Mouse (Mus musculus) forebrain, embryonic 10.5 days (tissue): ENCODE results near the gene 2410131K14Rik. TPM values are rescaled to one million over a fixed set of nuclear protein-coding genes. Genes with fewer than 3 reads are reported as not detected.

Experiments used
- DNase-seq: peaks from one replicate; pipeline ENCODE4 v3.0.0-alpha.2; 2017; ENCODE audit warnings: low spot score; ENCODE audit errors: extremely low spot score
- H3K27ac ChIP-seq: fragments of 300-500 bp; sonication (generic); 2 replicates; pipeline ENCODE4 v1.5.1; 2016; ENCODE audit warnings: mild to moderate bottlenecking
- H3K27me3 ChIP-seq: fragments of 300-500 bp; sonication (generic); 2 replicates; pipeline ENCODE4 v1.6.1; 2016; ENCODE audit warnings: mild to moderate bottlenecking; ENCODE audit not compliant: poor library complexity, severe bottlenecking
- H3K36me3 ChIP-seq: fragments of 300-500 bp; sonication (generic); replicated peaks from 2 replicates; pipeline ENCODE4 v1.6.1; 2016; ENCODE audit warnings: mild to moderate bottlenecking, moderate library complexity
- H3K4me1 ChIP-seq: fragments of 300-500 bp; sonication (generic); 2 replicates; pipeline ENCODE4 v1.6.1; 2016
- H3K4me3 ChIP-seq: fragments of 300-500 bp; sonication (generic); 2 replicates; pipeline ENCODE4 v1.5.1; 2016; ENCODE audit warnings: mild to moderate bottlenecking, moderate library complexity
- H3K9me3 ChIP-seq: fragments of 300-500 bp; sonication (generic); 2 replicates; pipeline ENCODE4 v1.6.1; 2016; ENCODE audit warnings: mild to moderate bottlenecking, moderate library complexity
- WGBS: fragments of 180-500 bp; shearing (Covaris S2); methylation state at CpG from one replicate; pipeline ENCODE4 v1.1.7; 2016; 5-methylcytosine and 5-hydroxymethylcytosine counted together
- polyA plus RNA-seq: library from polyadenylated mRNA; unstranded; fragments of >200 nt; fragmentation: Nextera tagmentation; extraction: Ambion mirVana; gene quantifications from 2 replicates; pipeline ENCODE4 v1.2.1, GENCODE M21; 2016

Gene 2410131K14Rik
- polyA plus RNA-seq: 11.1 and 12.1 TPM in 2 replicates

GRCm38 (mm10) chr5:118244606-118245443, at the start of gene 2410131K14Rik, which contains the start of gene Rnft2:
2410131K14Rik (plus strand) TSS chr5:118245227.
Rnft2 (minus strand) TSS chr5:118245116.
- H3K4me1 ChIP-seq: peaks cover 25% of the 10 kb centered on the region
- peak within 1 kb of the TSS; percentile 86 for H3K27ac ChIP-seq
- H3K4me3 ChIP-seq: peak within 1 kb of the TSS; percentile 68
- under 1% methylated on average over 68 of the region's 68 CpGs for WGBS
- no peaks in the 10 kb centered on the region for H3K27me3 ChIP-seq
- peak; percentile 100 for DNase-seq
- peaks cover 41% of the 10 kb centered on the region for H3K36me3 ChIP-seq
- no peaks in the 10 kb centered on the region for H3K9me3 ChIP-seq

GRCm38 (mm10) chr5:118197421-118197820, 47.6 kb upstream of the 2410131K14Rik start:
- no peaks in the 10 kb centered on the region for H3K9me3 ChIP-seq
- 80% methylated on average over 13 of the region's 13 CpGs for WGBS
- H3K27me3 ChIP-seq: peaks cover 17% of the 10 kb centered on the region
- no peaks in the 10 kb centered on the region; the same call in 1 of the 2 replicates for H3K36me3 ChIP-seq
- DNase-seq: no peak
- no peak overlapping the region for H3K27ac ChIP-seq
- no peak overlapping the region for H3K4me3 ChIP-seq
- H3K4me1 ChIP-seq: peaks cover 17% of the 10 kb centered on the region

GRCm38 (mm10) chr5:118199670-118200069, 45.4 kb upstream of the 2410131K14Rik start:
- WGBS: 71% methylated on average over 5 of the region's 5 CpGs
- DNase-seq: no peak
- Histone ChIP-seq H3K27me3 (peaks cover under 1% of the 10 kb centered on the region; the same call in 1 of the 2 replicates), H3K4me3 (no peak overlapping the region), H3K9me3 (no peaks in the 10 kb centered on the region), H3K4me1 (peaks cover 10% of the 10 kb centered on the region), H3K36me3 (no peaks in the 10 kb centered on the region; the same call in 1 of the 2 replicates), H3K27ac (no peak overlapping the region)

GRCm38 (mm10) chr5:118204675-118205440, 40.2 kb upstream of the 2410131K14Rik start:
- no peak for DNase-seq
- H3K4me1 ChIP-seq: peaks cover 20% of the 10 kb centered on the region
- H3K4me3 ChIP-seq: no peak overlapping the region
- H3K27ac ChIP-seq: no peak overlapping the region
- H3K9me3 ChIP-seq: no peaks in the 10 kb centered on the region
- WGBS: 88% methylated on average over 16 of the region's 16 CpGs
- H3K27me3 ChIP-seq: no peaks in the 10 kb centered on the region
- H3K36me3 ChIP-seq: no peaks in the 10 kb centered on the region; the same call in 1 of the 2 replicates

- Histone ChIP-seq H3K27ac (no peak overlapping the region), H3K27me3 (no peaks in the 10 kb centered on the region), H3K4me3 (no peak overlapping the region), H3K9me3 (no peaks in the 10 kb centered on the region), H3K4me1 (peaks cover 22% of the 10 kb centered on the region), H3K36me3 (no peaks in the 10 kb centered on the region; the same call in 1 of the 2 replicates)
- DNase-seq: no peak
- 67% methylated on average over 8 of the region's 8 CpGs for WGBS
Measured at GRCm38 (mm10) chr5:118205852-118206251, 39.2 kb upstream of the 2410131K14Rik start.

- 24% methylated on average over 5 of the region's 5 CpGs for WGBS
- no peak for DNase-seq
- Histone ChIP-seq H3K27me3 (no peaks in the 10 kb centered on the region), H3K4me3 (peak overlapping the region; percentile 57), H3K9me3 (no peaks in the 10 kb centered on the region), H3K4me1 (peaks cover 24% of the 10 kb centered on the region), H3K36me3 (peaks cover 4% of the 10 kb centered on the region; the same call in 1 of the 2 replicates), H3K27ac (peak overlapping the region; percentile 73)
Measured at GRCm38 (mm10) chr5:118214012-118214411, 31.0 kb upstream of the 2410131K14Rik start.

GRCm38 (mm10) chr5:118214418-118215154, 30.4 kb upstream of the 2410131K14Rik start:
- WGBS: 9% methylated on average over 24 of the region's 24 CpGs
- H3K9me3 ChIP-seq: no peaks in the 10 kb centered on the region
- H3K4me3 ChIP-seq: peak overlapping the region; percentile 57
- no peaks in the 10 kb centered on the region for H3K27me3 ChIP-seq
- DNase-seq: peak; percentile 72
- peaks cover 4% of the 10 kb centered on the region; the same call in 1 of the 2 replicates for H3K36me3 ChIP-seq
- peak overlapping the region; percentile 73 for H3K27ac ChIP-seq
- H3K4me1 ChIP-seq: peaks cover 24% of the 10 kb centered on the region

- H3K27ac ChIP-seq: no peak overlapping the region
- no peak for DNase-seq
- peaks cover 16% of the 10 kb centered on the region for H3K36me3 ChIP-seq
- H3K4me3 ChIP-seq: no peak overlapping the region
- H3K9me3 ChIP-seq: no peaks in the 10 kb centered on the region
- no peaks in the 10 kb centered on the region for H3K27me3 ChIP-seq
- peaks cover 20% of the 10 kb centered on the region for H3K4me1 ChIP-seq
- 83% methylated on average over 6 of the region's 6 CpGs for WGBS
Measured at GRCm38 (mm10) chr5:118217410-118217809, 27.6 kb upstream of the 2410131K14Rik start.

GRCm38 (mm10) chr5:118223142-118223757, 21.8 kb upstream of the 2410131K14Rik start:
- Histone ChIP-seq H3K27me3 (no peaks in the 10 kb centered on the region), H3K36me3 (peaks cover 48% of the 10 kb centered on the region), H3K4me1 (no peaks in the 10 kb centered on the region), H3K4me3 (no peak overlapping the region), H3K27ac (no peak overlapping the region), H3K9me3 (no peaks in the 10 kb centered on the region)
- DNase-seq: no peak
- WGBS: 85% methylated on average over 9 of the region's 9 CpGs

- Histone ChIP-seq H3K36me3 (peaks cover 70% of the 10 kb centered on the region), H3K4me1 (no peaks in the 10 kb centered on the region), H3K27ac (no peak overlapping the region), H3K9me3 (no peaks in the 10 kb centered on the region), H3K4me3 (no peak overlapping the region), H3K27me3 (no peaks in the 10 kb centered on the region)
- WGBS: 93% methylated on average over 13 of the region's 13 CpGs
- DNase-seq: no peak
Measured at GRCm38 (mm10) chr5:118230071-118230611, 14.9 kb upstream of the 2410131K14Rik start.

GRCm38 (mm10) chr5:118236891-118237290, 8.1 kb upstream of the 2410131K14Rik start:
- DNase-seq: no peak
- WGBS: 87% methylated on average over 12 of the region's 12 CpGs
- no peak overlapping the region for H3K4me3 ChIP-seq
- H3K27me3 ChIP-seq: no peaks in the 10 kb centered on the region
- no peaks in the 10 kb centered on the region for H3K9me3 ChIP-seq
- H3K4me1 ChIP-seq: no peaks in the 10 kb centered on the region
- H3K36me3 ChIP-seq: peaks cover 53% of the 10 kb centered on the region
- H3K27ac ChIP-seq: no peak overlapping the region
